Mouse (Mus musculus) E14TG2a.4 (cell line): ENCODE results near the gene Ugt1a7c.
"Not testable (repeated sequence)": the region's sequence is repeated elsewhere in the genome, so short reads cannot be mapped to it uniquely, and the experiment has no call there.

Experiments
- H3K27me3 ChIP-seq: 2 replicates; pipeline ENCODE4 v1.6.1; 2014; ENCODE audit warnings: low read length, control low read depth; ENCODE audit not compliant: insufficient read depth
- H3K36me3 ChIP-seq: 2 replicates; pipeline ENCODE4 v1.6.1; 2014; ENCODE audit warnings: low read length, control low read depth; ENCODE audit not compliant: insufficient read depth
- H3K4me1 ChIP-seq: replicated peaks from 2 replicates; pipeline ENCODE4 v1.6.1; 2014; ENCODE audit warnings: low read depth, low read length, control low read depth
- H3K4me3 ChIP-seq: replicated peaks from 2 replicates; pipeline ENCODE4 v1.5.1; 2014; ENCODE audit warnings: mild to moderate bottlenecking, low read length
- H3K9me3 ChIP-seq: 2 replicates; pipeline ENCODE4 v1.6.1; 2014; ENCODE audit warnings: low read length, control low read depth
- CTCF ChIP-seq: conservative IDR thresholded peaks from 2 replicates; pipeline ENCODE4 v1.5.1; 2014; ENCODE audit warnings: low read length
- NANOG ChIP-seq: IDR thresholded peaks from 2 replicates; pipeline ENCODE4 v1.6.1; 2014; ENCODE audit warnings: borderline replicate concordance, low read length, mixed read lengths
- POU5F1 ChIP-seq: IDR thresholded peaks from 2 replicates; pipeline ENCODE4 v1.6.1; 2014; ENCODE audit warnings: low read length, borderline replicate concordance

Ugt1a7c gene

DNA sequence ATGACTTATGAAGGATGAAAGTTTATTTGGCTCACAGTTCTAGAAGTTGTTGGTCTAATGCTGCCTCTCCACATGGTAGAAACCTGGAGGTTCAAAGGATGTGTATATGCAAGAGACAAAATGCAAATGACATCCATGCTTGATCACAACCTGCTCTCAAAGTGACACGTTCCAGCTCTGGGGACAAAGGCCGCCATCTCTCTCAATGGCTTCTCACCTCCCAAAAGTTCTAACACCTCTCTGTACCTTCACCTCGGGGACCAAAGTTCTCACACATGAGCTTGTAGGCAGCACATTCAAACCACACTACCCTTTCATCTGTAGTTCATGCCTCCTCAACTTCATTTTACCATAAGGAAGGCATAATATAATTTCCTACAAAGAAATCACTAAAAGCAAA is 122.7 kb downstream of the Ugt1a7c start:
- peaks cover 8% of the 10 kb centered on the region for H3K9me3 ChIP-seq
- no peak for TF ChIP-seq NANOG
- no peak for TF ChIP-seq CTCF
- no peak for TF ChIP-seq POU5F1
- H3K4me3 ChIP-seq, result no peak overlapping the region
- no peaks in the 10 kb centered on the region for H3K36me3 ChIP-seq
- H3K27me3 ChIP-seq, result peaks cover 2% of the 10 kb centered on the region; the same call in 1 of the 2 replicates
- no peaks in the 10 kb centered on the region for H3K4me1 ChIP-seq

DNA sequence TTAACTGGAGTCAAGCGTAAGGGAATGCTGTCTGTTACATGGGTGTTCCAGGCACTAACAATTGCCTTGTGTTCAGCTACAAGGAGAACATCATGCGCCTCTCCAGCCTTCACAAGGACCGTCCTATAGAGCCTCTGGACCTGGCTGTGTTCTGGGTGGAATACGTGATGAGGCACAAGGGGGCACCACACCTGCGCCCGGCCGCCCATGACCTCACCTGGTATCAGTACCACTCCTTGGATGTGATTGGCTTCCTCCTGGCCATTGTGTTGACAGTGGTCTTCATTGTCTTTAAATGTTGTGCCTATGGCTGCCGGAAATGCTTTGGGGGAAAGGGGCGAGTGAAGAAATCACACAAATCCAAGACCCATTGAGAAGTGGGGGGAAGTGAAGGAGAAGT is 123.2 kb downstream of the Ugt1a7c start:
- no peak for TF ChIP-seq CTCF
- TF ChIP-seq NANOG, result no peak
- no peak for TF ChIP-seq POU5F1
- Histone ChIP-seq H3K4me1 (no peaks in the 10 kb centered on the region), H3K27me3 (peaks cover 2% of the 10 kb centered on the region; the same call in 1 of the 2 replicates), H3K36me3 (no peaks in the 10 kb centered on the region), H3K9me3 (peaks cover 8% of the 10 kb centered on the region), H3K4me3 (no peak overlapping the region)

DNA sequence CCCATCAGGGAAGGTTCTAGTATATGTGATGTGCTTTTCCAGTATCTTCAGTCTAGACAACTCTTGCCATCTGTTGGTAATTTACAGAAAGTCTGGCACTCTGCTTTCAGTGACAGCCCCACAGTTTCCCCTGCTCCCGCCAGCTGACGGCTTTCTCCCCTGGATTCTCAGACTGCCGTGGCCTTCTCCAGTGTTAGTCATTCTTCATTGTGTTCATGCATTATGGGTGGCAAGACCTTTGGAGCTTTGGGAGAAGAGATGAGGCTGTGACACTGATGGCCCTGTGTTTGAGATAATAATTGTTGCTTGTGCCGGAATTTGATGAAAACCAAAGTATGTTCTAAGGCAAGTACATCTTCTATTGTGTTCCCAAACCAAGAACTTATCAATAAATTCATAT is 123.7 kb downstream of the Ugt1a7c start:
- no peak overlapping the region for H3K4me3 ChIP-seq
- H3K4me1 ChIP-seq, result no peaks in the 10 kb centered on the region
- H3K27me3 ChIP-seq, result peaks cover 2% of the 10 kb centered on the region; the same call in 1 of the 2 replicates
- H3K9me3 ChIP-seq, result peaks cover 8% of the 10 kb centered on the region
- H3K36me3 ChIP-seq, result no peaks in the 10 kb centered on the region
- no peak for TF ChIP-seq NANOG
- no peak for TF ChIP-seq CTCF
- no peak for TF ChIP-seq POU5F1

DNA sequence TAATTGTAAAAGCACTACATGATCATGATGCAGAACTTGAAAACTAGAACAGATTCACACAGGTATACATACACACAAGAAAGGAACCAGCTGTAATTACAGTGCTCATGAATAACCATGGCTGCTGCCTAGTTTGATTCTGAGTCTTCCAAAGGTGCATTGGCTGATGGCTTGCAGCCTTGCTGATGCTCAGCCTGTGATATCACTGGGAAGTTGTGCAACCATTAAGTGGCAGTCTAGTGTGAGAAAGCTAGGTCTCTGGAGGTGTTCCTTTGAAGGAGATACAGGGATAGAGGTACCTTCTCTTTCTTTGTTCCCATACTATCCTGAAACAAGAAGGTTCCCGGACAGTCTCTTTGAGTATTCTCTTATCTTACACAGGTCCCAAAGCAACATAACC is 124.2 kb downstream of the Ugt1a7c start:
- no peak for TF ChIP-seq CTCF
- TF ChIP-seq NANOG, result no peak
- no peak for TF ChIP-seq POU5F1
- Histone ChIP-seq H3K4me1 (no peaks in the 10 kb centered on the region), H3K36me3 (no peaks in the 10 kb centered on the region), H3K27me3 (no peaks in the 10 kb centered on the region; the same call in 1 of the 2 replicates), H3K4me3 (no peak overlapping the region), H3K9me3 (peaks cover 8% of the 10 kb centered on the region)

- no peaks in the 10 kb centered on the region for H3K36me3 ChIP-seq
- no peak overlapping the region for H3K4me3 ChIP-seq
- no peaks in the 10 kb centered on the region for H3K27me3 ChIP-seq
- H3K9me3 ChIP-seq, result peaks cover 8% of the 10 kb centered on the region
- TF ChIP-seq NANOG (no peak), POU5F1 (no peak)
- H3K4me1 ChIP-seq, result no peaks in the 10 kb centered on the region
Measured at GRCm38 (mm10) chr1:88220336-88220735, 125.5 kb downstream of the Ugt1a7c start.

GRCm38 (mm10) chr1:88222216-88222615 is 127.4 kb downstream of the Ugt1a7c start:
- no peaks in the 10 kb centered on the region for H3K27me3 ChIP-seq
- H3K36me3 ChIP-seq, result no peaks in the 10 kb centered on the region
- peaks cover 5% of the 10 kb centered on the region for H3K9me3 ChIP-seq
- H3K4me1 ChIP-seq, result no peaks in the 10 kb centered on the region
- TF ChIP-seq POU5F1, result no peak
- no peak for TF ChIP-seq CTCF
- TF ChIP-seq NANOG, result no peak
- no peak overlapping the region for H3K4me3 ChIP-seq

- H3K4me1 ChIP-seq, H3K9me3 ChIP-seq, H3K27me3 ChIP-seq, H3K36me3 ChIP-seq, H3K4me3 ChIP-seq: not testable (repeated sequence)
Measured at GRCm38 (mm10) chr1:88223011-88223515, 128.2 kb downstream of the Ugt1a7c start.

DNA sequence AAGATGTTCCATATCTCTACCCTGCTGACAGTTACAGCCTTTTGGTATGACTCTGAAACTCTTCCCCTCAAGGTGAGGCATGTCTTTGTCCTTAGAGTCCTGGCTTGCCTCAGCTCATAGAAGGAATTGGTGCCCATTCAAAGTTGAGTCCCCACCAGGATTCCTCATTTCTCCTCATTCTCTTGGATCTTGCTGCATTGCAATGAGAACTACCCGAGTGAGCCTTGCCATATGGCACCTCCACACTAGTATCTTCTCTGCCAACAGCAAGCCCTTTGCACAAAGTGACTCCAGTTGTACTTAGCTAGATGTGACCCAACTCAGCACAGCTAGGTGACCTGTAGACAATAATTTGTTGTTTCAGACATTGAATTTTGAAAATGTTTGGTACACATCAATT is 128.7 kb downstream of the Ugt1a7c start:
- no peak for TF ChIP-seq CTCF
- no peak for TF ChIP-seq POU5F1
- no peak for TF ChIP-seq NANOG

DNA sequence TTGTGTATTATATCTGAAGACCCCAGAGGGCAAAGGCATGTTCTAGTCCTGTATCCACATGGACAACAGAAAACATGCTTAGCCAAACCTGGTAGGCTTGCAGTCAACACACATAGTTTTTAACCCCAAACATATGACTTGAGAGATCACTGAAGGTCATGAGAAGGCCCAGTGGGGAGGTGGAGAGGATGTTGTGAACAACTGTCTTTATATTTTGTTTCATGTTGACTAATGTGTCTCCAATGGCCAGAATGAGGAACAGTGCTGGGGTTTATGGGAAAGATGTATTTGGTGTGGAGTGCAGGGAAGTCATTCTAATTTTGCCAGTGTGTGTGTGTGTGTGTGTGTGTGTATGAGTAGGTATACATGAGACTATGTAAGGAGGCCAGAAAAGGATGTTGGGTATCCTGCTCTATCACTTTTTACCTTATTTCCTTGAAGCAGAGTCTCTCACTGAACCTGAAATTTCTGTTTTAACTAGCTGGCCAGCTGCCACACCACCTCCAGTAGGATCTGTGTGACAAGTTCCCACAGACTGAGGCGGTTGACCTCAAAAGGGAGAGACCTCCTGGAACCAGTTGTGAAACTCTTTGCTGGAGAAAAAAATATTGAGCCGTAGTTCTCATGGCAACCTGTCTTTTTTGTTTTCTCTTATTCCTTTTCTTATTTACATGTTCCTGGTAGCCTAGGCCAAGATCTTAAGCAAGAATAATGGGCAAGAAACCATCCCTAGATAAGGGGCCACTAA is 129.3 kb downstream of the Ugt1a7c start:
- H3K4me1 ChIP-seq, result no peaks in the 10 kb centered on the region
- H3K9me3 ChIP-seq, result no peaks in the 10 kb centered on the region
- no peak for TF ChIP-seq NANOG
- TF ChIP-seq POU5F1, result no peak
- TF ChIP-seq CTCF, result no peak
- no peaks in the 10 kb centered on the region for H3K27me3 ChIP-seq
- H3K36me3 ChIP-seq, result no peaks in the 10 kb centered on the region
- H3K4me3 ChIP-seq, result no peak overlapping the region

More for the DNA sequence above, 128.7 kb downstream of the Ugt1a7c start:
- no peaks in the 10 kb centered on the region for H3K9me3 ChIP-seq
- no peaks in the 10 kb centered on the region for H3K27me3 ChIP-seq
- no peak overlapping the region for H3K4me3 ChIP-seq
- H3K4me1 ChIP-seq, result no peaks in the 10 kb centered on the region
- H3K36me3 ChIP-seq, result no peaks in the 10 kb centered on the region

GRCm38 (mm10) chr1:88225301-88225700 is 130.4 kb downstream of the Ugt1a7c start:
- H3K4me1 ChIP-seq, H3K36me3 ChIP-seq, H3K4me3 ChIP-seq, H3K27me3 ChIP-seq, H3K9me3 ChIP-seq: not testable (repeated sequence)
